Mouse (Mus musculus) G1E (cell line): ENCODE results near the gene Rap1b. TPM values are rescaled to one million over a fixed set of nuclear protein-coding genes. Genes with fewer than 3 reads are reported as not detected.

Experiments used
- ATAC-seq: 2 replicates; pipeline ENCODE4 v1.8.0; 2016; ENCODE audit warnings: mild to moderate bottlenecking; ENCODE audit not compliant: insufficient number of reproducible peaks, poor library complexity, low FRiP score, severe bottlenecking; ENCODE audit errors: extremely low read depth
- DNase-seq: peaks from one replicate; pipeline ENCODE4 v3.0.0; 2012; ENCODE audit warnings: low spot score
- H3K27me3 ChIP-seq: 2 replicates; pipeline ENCODE4 v1.6.1; 2012; ENCODE audit warnings: mild to moderate bottlenecking, low read length, inconsistent platforms; ENCODE audit not compliant: insufficient read depth
- H3K36me3 ChIP-seq: replicated peaks from 2 replicates; pipeline ENCODE3; 2012; ENCODE audit warnings: mild to moderate bottlenecking, inconsistent platforms
- H3K4me1 ChIP-seq: 2 replicates; pipeline ENCODE4 v1.6.1; 2012; ENCODE audit warnings: low read depth, low read length, inconsistent platforms, mixed read lengths; ENCODE audit not compliant: insufficient read depth
- H3K4me3 ChIP-seq: 2 replicates; pipeline ENCODE4 v1.5.1; 2012; ENCODE audit warnings: low read depth, mild to moderate bottlenecking, inconsistent platforms, low read length, moderate library complexity, mixed read lengths
- H3K9me3 ChIP-seq: replicated peaks from 2 replicates; pipeline ENCODE4 v1.6.1; 2012; ENCODE audit warnings: inconsistent platforms
- CTCF ChIP-seq: IDR thresholded peaks from 2 replicates; pipeline ENCODE4 v1.5.1; 2012; ENCODE audit warnings: low read depth, low read length, inconsistent platforms, mixed read lengths
- GATA1 ChIP-seq: IDR thresholded peaks from 2 replicates; pipeline ENCODE4 v1.6.1; 2012; ENCODE audit warnings: borderline replicate concordance, low read length, inconsistent platforms, mixed read lengths
- GATA2 ChIP-seq: IDR thresholded peaks from 2 replicates; pipeline ENCODE4 v1.6.1; 2012; ENCODE audit warnings: low read depth, low read length, inconsistent platforms, borderline replicate concordance
- POLR2AphosphoS5 ChIP-seq: IDR thresholded peaks from 2 replicates; pipeline ENCODE4 v1.6.1; 2012; ENCODE audit warnings: low read depth, low read length, inconsistent platforms; ENCODE audit not compliant: insufficient replicate concordance
- TAL1 ChIP-seq: conservative IDR thresholded peaks from 2 replicates; pipeline ENCODE4 v1.6.1; 2012; ENCODE audit warnings: low read depth, low read length, inconsistent platforms, mixed read lengths
- polyA plus RNA-seq: library from polyadenylated mRNA; stranded (reverse); fragments of >175 nt; gene quantifications from 2 replicates; pipeline ENCODE4 v1.2.3, GENCODE M21; 2012
- total RNA-seq, 2 experiments: library from RNA; stranded (forward) in 1 of 2; stranded (reverse) in 1 of 2; fragments of 200-1000 nt in 1 of 2; fragments of >200 nt in 1 of 2; fragmentation: Nextera tagmentation in 1 of 2; gene quantifications; 2 replicates each; pipeline ENCODE4 v1.2.3; 2014 to 2017

The Rap1b gene
- total and polyA plus RNA-seq, 3 experiments, result 23.4 to 121 (median 73.1) TPM

DNA sequence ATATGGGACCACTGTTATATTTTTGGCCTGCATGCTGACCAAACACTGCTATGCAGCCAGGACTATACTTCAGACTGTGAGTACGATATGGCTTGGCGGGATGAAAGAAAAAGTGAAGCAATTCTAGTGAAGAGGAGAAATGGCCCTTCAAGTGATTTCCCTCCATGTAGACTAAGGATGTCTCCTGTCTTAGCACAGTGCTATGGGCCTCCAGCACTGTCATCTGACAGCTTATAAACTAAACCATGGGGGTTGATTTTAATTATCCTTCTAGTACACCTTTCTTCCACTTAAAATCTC, 54.7 kb downstream of the Rap1b start:
- DNase-seq, result no peak

GRCm38 (mm10) chr10:117790421-117791170, 55.2 kb downstream of the Rap1b start:
- no peaks in the 10 kb centered on the region for H3K27me3 ChIP-seq

More for the DNA sequence above, 54.7 kb downstream of the Rap1b start:
- H3K4me1 ChIP-seq, result peaks cover 35% of the 10 kb centered on the region
- peak overlapping the region; percentile 98 for H3K4me3 ChIP-seq
- H3K9me3 ChIP-seq, result 0 out of 2 replicates have a peak, but pooled peaks cover under 1% of the 10 kb centered on the region
- no peaks in the 10 kb centered on the region for H3K27me3 ChIP-seq
- no peak for ATAC-seq
- peaks cover 41% of the 10 kb centered on the region for H3K36me3 ChIP-seq
- TF ChIP-seq GATA1 (no peak), GATA2 (no peak), TAL1 (no peak)

GRCm38 (mm10) chr10:117790011-117790410, 55.8 kb downstream of the Rap1b start:
- no peak for ATAC-seq
- no peak for DNase-seq
- peaks cover 52% of the 10 kb centered on the region for H3K36me3 ChIP-seq

More at GRCm38 (mm10) chr10:117790421-117791170, 55.2 kb downstream of the Rap1b start:
- Histone ChIP-seq H3K4me1 (peaks cover 35% of the 10 kb centered on the region), H3K9me3 (no peaks in the 10 kb centered on the region), H3K36me3 (peaks cover 46% of the 10 kb centered on the region), H3K4me3 (peak overlapping the region; percentile 98; the same call in 1 of the 2 replicates)
- DNase-seq (no peak), ATAC-seq (no peak)
- no peak for TF ChIP-seq CTCF
- TF ChIP-seq POLR2AphosphoS5, result no peak
- no peak for TF ChIP-seq GATA2
- no peak for TF ChIP-seq GATA1
- TF ChIP-seq TAL1, result no peak

DNA sequence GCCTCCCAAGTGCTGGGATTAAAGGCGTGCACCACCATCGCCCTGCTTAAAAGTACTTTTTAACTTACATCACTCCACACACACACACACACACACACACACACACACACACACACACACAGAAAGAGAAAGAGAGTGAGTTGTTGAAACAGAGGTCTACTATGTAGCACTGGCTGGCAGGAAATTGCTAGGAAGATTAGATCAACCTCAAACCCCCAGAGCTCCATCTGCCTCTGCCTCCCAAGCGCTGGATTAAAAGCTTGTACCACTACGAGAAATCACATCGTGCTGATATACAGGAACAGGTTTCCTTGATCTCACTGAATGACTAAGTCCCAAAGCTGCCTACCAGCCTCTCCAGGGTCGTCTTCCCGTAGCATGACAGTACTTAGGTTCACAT, 61.2 kb downstream of the Rap1b start:
- DNase-seq (no peak), ATAC-seq (no peak)
- Histone ChIP-seq H3K9me3 (no peaks in the 10 kb centered on the region), H3K4me1 (peaks cover 4% of the 10 kb centered on the region; the same call in 1 of the 2 replicates), H3K36me3 (peaks cover 86% of the 10 kb centered on the region), H3K4me3 (no peak overlapping the region), H3K27me3 (no peaks in the 10 kb centered on the region)
- no peak for TF ChIP-seq CTCF
- TF ChIP-seq TAL1, result no peak
- no peak for TF ChIP-seq GATA1
- TF ChIP-seq POLR2AphosphoS5, result no peak
- no peak for TF ChIP-seq GATA2

More at GRCm38 (mm10) chr10:117790011-117790410, 55.8 kb downstream of the Rap1b start:
- Histone ChIP-seq H3K4me3 (no peak overlapping the region), H3K9me3 (no peaks in the 10 kb centered on the region), H3K27me3 (no peaks in the 10 kb centered on the region), H3K4me1 (peaks cover 33% of the 10 kb centered on the region)
- TF ChIP-seq TAL1 (no peak), CTCF (no peak), GATA2 (no peak), POLR2AphosphoS5 (no peak), GATA1 (no peak)

DNA sequence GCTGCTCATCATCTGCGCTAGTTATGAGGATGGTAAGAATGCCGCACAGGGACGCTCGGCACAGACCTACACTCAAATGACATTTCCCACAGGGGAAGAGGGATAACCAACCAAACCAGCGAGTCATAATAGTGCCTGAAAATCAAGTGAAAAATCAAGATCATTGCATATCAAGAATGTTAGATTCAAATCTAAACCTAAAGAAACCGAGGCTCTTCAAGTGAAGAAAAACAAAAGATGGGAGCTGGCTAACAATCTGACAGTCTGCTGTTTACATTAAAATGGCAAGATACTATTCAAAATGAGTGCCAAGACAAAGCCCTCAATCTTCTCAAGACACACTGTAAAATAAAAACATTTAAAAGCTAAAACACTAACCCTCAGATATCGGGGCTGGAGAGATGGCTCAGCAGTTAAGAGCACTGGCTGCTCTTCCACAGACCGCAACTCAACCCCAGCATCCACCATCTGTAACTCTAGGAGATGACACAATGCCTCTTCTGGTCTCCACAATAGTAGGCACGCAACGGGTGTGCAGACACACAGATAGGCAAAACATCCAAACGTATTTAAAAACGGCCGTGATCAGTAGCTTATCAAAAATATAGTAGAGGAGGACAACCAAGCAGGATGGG, 61.9 kb downstream of the Rap1b start:
- Histone ChIP-seq H3K36me3 (peaks cover 93% of the 10 kb centered on the region), H3K27me3 (no peaks in the 10 kb centered on the region), H3K4me1 (peaks cover 4% of the 10 kb centered on the region; the same call in 1 of the 2 replicates), H3K4me3 (no peak overlapping the region), H3K9me3 (no peaks in the 10 kb centered on the region)
- ATAC-seq (no peak), DNase-seq (no peak)
- no peak for TF ChIP-seq GATA2
- no peak for TF ChIP-seq TAL1
- TF ChIP-seq CTCF, result no peak
- TF ChIP-seq POLR2AphosphoS5, result no peak
- TF ChIP-seq GATA1, result no peak

DNA sequence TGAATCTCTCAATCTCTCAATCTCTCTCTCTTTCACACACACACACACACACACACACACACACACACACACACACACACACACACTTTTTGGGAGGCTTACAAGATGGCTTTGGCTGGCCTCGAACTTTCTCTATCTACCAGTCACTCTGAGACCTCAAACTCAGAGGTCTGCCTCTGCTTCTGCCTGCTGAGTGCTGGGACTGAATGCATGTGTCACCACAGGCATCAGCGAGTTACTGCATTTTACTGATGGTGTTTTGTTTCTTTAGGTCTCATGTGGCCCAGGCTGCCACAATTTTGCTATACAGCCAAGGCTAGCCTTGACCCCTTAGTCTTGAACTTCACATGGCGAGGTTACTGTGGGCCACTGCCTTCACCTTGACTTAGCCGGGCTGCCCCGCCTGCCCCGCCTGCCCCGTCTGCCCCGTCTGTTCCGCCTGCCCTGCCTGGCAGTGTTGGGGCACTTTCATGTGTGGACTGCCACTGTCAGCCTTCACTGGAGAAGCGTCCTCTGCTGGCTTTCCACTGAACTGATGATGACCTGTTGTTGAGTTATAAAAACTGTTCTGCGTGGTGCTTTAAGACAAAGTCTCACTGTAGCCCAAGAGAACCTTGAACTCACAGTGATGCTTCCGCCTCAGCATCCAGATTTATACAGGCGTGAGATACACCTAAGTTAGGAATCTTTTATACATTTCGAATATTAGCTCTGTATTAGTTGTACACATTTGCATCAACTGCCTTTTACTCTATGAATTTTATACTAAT, 63.2 kb downstream of the Rap1b start:
- Histone ChIP-seq H3K4me1 (peaks cover 2% of the 10 kb centered on the region; the same call in 1 of the 2 replicates), H3K36me3 (peaks cover 96% of the 10 kb centered on the region), H3K9me3 (no peaks in the 10 kb centered on the region), H3K4me3 (no peak overlapping the region), H3K27me3 (no peaks in the 10 kb centered on the region)
- no peak for TF ChIP-seq CTCF
- ATAC-seq, result no peak
- DNase-seq, result no peak
